Mouse (Mus musculus) liver, adult 2 months (tissue): ENCODE results near the gene Ano6. TPM values are rescaled to one million over a fixed set of nuclear protein-coding genes. Genes with fewer than 3 reads are reported as not detected.

Experiments
- DNase-seq: peaks from one replicate; pipeline ENCODE4 v3.0.0-alpha.2; 2011; ENCODE audit warnings: low read depth, low spot score; ENCODE audit errors: extremely low read depth
- H3K27ac ChIP-seq: fragments of 200-500 bp; replicated peaks from 2 replicates; pipeline ENCODE4 v1.5.1; 2012; ENCODE audit warnings: low read depth, mild to moderate bottlenecking, control low read depth, inconsistent platforms, low read length; ENCODE audit not compliant: insufficient read depth
- H3K27me3 ChIP-seq: fragments of 200-500 bp; 2 replicates; pipeline ENCODE4 v1.6.1; 2012; ENCODE audit warnings: mild to moderate bottlenecking, moderate library complexity, low read length, inconsistent platforms; ENCODE audit not compliant: control insufficient read depth, insufficient read depth
- H3K36me3 ChIP-seq: fragments of 200-500 bp; 2 replicates; pipeline ENCODE4 v1.6.1; 2012; ENCODE audit warnings: low read length, inconsistent platforms; ENCODE audit not compliant: control insufficient read depth, insufficient read depth
- H3K4me1 ChIP-seq: fragments of 200-500 bp; 2 replicates; pipeline ENCODE4 v1.6.1; 2011; ENCODE audit warnings: low read length; ENCODE audit not compliant: control insufficient read depth, insufficient read depth
- H3K4me3 ChIP-seq: fragments of 200-500 bp; 2 replicates; pipeline ENCODE4 v1.5.1; 2011; ENCODE audit warnings: low read depth, mild to moderate bottlenecking, control low read depth, low read length, moderate library complexity; ENCODE audit not compliant: insufficient read depth
- H3K79me2 ChIP-seq: fragments of 200-500 bp; 2 replicates; pipeline ENCODE4 v1.6.1; 2012; ENCODE audit warnings: inconsistent platforms, mild to moderate bottlenecking, low read length, moderate library complexity; ENCODE audit not compliant: control insufficient read depth, insufficient read depth
- H3K9ac ChIP-seq: fragments of 200-500 bp; 2 replicates; pipeline ENCODE4 v1.6.1; 2012; ENCODE audit warnings: low read depth, mild to moderate bottlenecking, control low read depth, inconsistent platforms, low read length
- CTCF ChIP-seq: fragments of 200-500 bp; IDR thresholded peaks from 2 replicates; pipeline ENCODE4 v1.5.1; 2011; ENCODE audit warnings: low read depth, low read length, control low read depth
- POLR2A ChIP-seq: fragments of 200-500 bp; IDR thresholded peaks from 2 replicates; pipeline ENCODE4 v1.6.1; 2011; ENCODE audit warnings: low read length, control low read depth; ENCODE audit not compliant: insufficient read depth; ENCODE audit errors: extremely low read depth
- WGBS: fragments of 180-500 bp; shearing (Covaris S2); methylation state at CpG from one replicate; pipeline ENCODE4 v1.1.7; 2018; 5-methylcytosine and 5-hydroxymethylcytosine counted together
- polyA plus RNA-seq: library from polyadenylated mRNA; depleted of rRNA; stranded (reverse); fragments of >200 nt; gene quantifications from 2 replicates; pipeline ENCODE4 v1.2.3, GENCODE M21; 2012
- total RNA-seq: library from RNA; depleted of rRNA; stranded (reverse); fragments of >200 nt; gene quantifications from 2 replicates; pipeline ENCODE4 v1.2.3, GENCODE M21; 2014

Ano6 gene
- total and polyA plus RNA-seq, 2 experiments: 3.3 to 4.1 TPM

- no peak for DNase-seq
- no peaks in the 10 kb centered on the region for H3K79me2 ChIP-seq
- no peaks in the 10 kb centered on the region for H3K36me3 ChIP-seq
- TF ChIP-seq CTCF: no peak
- no peak for TF ChIP-seq POLR2A
- no peak overlapping the region for H3K27ac ChIP-seq
- H3K27me3 ChIP-seq: no peaks in the 10 kb centered on the region
- WGBS: 97% methylated on average over 5 of the region's 5 CpGs
- H3K4me3 ChIP-seq: no peak overlapping the region
- peaks cover 5% of the 10 kb centered on the region for H3K4me1 ChIP-seq
- H3K9ac ChIP-seq: no peak overlapping the region
These were observed 79.0 kb downstream of the Ano6 start for GRCm38 (mm10) chr15:95869611-95870010.

GRCm38 (mm10) chr15:95871631-95872030, 81.0 kb downstream of the Ano6 start:
- DNase-seq: no peak
- Histone ChIP-seq H3K4me3 (no peak overlapping the region), H3K27ac (no peak overlapping the region), H3K79me2 (no peaks in the 10 kb centered on the region), H3K4me1 (peaks cover 5% of the 10 kb centered on the region), H3K36me3 (no peaks in the 10 kb centered on the region), H3K9ac (no peak overlapping the region), H3K27me3 (no peaks in the 10 kb centered on the region)
- no peak for TF ChIP-seq POLR2A
- TF ChIP-seq CTCF: no peak
- WGBS: 87% methylated on average over 15 of the region's 15 CpGs

- Histone ChIP-seq H3K36me3 (no peaks in the 10 kb centered on the region), H3K79me2 (no peaks in the 10 kb centered on the region), H3K27me3 (no peaks in the 10 kb centered on the region), H3K4me1 (peaks cover 5% of the 10 kb centered on the region), H3K4me3 (no peak overlapping the region), H3K27ac (no peak overlapping the region), H3K9ac (no peak overlapping the region)
- DNase-seq: no peak
- TF ChIP-seq CTCF: no peak
- TF ChIP-seq POLR2A: no peak
- 87% methylated on average over 8 of the region's 8 CpGs for WGBS
These were observed 81.8 kb downstream of the Ano6 start for GRCm38 (mm10) chr15:95872447-95872846.

DNA sequence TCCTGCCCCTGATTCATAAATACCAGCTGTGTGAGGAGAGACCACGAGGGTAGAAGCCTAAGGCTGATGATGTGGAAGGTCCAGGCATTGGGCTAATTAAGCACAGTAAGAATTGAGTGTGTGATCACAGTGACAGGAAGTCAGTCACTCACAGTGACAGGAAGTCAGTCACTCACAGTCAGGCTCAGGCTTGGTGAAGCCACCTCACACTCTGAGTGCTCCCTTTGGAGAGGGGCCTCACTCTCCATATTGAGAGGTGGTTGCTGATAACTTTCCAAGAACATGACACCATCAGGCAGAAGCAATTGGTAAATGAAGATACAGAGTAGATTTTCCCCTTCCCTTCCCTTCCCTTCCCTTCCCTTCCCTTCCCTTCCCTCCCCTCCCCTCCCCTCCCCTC, 82.6 kb downstream of the Ano6 start:
- WGBS: 59% methylated on average over 1 of the region's 1 CpGs
- TF ChIP-seq CTCF: no peak
- no peak for TF ChIP-seq POLR2A
- H3K27ac ChIP-seq: no peak overlapping the region

DNA sequence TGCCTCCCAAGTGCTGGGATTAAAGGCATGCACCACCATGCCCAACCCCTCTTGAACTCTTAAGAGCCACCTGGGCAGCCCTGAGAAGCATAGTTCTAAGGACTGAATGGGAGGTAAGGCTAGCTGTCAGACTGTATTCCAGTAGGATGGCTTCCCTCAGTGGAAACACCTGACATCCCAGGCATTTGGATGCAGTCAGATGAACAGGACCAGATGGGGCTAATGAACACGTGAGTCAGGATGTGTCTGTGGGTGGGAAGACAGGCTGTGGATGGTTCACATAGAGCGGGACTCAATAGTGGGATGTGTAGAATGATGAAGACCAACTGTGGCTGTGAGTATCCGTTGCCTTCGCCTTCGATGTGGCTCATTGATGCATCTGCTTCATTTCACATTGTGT, 83.6 kb downstream of the Ano6 start:
- WGBS: 98% methylated on average over 5 of the region's 5 CpGs
- DNase-seq: no peak
- Histone ChIP-seq H3K27me3 (no peaks in the 10 kb centered on the region), H3K9ac (no peak overlapping the region), H3K4me3 (no peak overlapping the region), H3K36me3 (no peaks in the 10 kb centered on the region), H3K27ac (no peak overlapping the region), H3K4me1 (peaks cover 5% of the 10 kb centered on the region), H3K79me2 (no peaks in the 10 kb centered on the region)
- TF ChIP-seq POLR2A (no peak), CTCF (no peak)

More for the DNA sequence above, 82.6 kb downstream of the Ano6 start:
- H3K4me1 ChIP-seq: peaks cover 5% of the 10 kb centered on the region
- H3K27me3 ChIP-seq: no peaks in the 10 kb centered on the region
- no peak for DNase-seq
- no peak overlapping the region for H3K9ac ChIP-seq
- no peaks in the 10 kb centered on the region for H3K79me2 ChIP-seq
- H3K4me3 ChIP-seq: no peak overlapping the region
- H3K36me3 ChIP-seq: no peaks in the 10 kb centered on the region

- WGBS: 93% methylated on average over 8 of the region's 8 CpGs
- Histone ChIP-seq H3K4me1 (peaks cover 5% of the 10 kb centered on the region), H3K79me2 (no peaks in the 10 kb centered on the region), H3K36me3 (no peaks in the 10 kb centered on the region), H3K4me3 (no peak overlapping the region), H3K9ac (no peak overlapping the region), H3K27ac (no peak overlapping the region), H3K27me3 (no peaks in the 10 kb centered on the region)
- DNase-seq: no peak
- TF ChIP-seq CTCF (no peak), POLR2A (no peak)
These were observed 84.1 kb downstream of the Ano6 start for GRCm38 (mm10) chr15:95874726-95875125.
